Mouse (Mus musculus): Measurements from ENCODE around the gene Aqp12. TPM values are rescaled to one million over a fixed set of nuclear protein-coding genes. Genes with fewer than 3 reads are reported as not detected.
A peak's percentile ranks its signal among the peaks of the same experiment; 100 is the strongest.

The Aqp12 gene
- total RNA-seq, 1 experiment from 2014 or later, result not detected

- no peak for ATAC-seq (replicated peaks; ENCODE audit: low read depth, poor library complexity, severe bottlenecking)
Measured at GRCm38 (mm10) chr1:93013367-93013766, 7.2 kb downstream of the Aqp12 start.

GRCm38 (mm10) chr1:93014460-93014859, 8.3 kb downstream of the Aqp12 start:
- peak; percentile 90 for ATAC-seq (replicated peaks; ENCODE audit: low read depth, poor library complexity, severe bottlenecking)

GRCm38 (mm10) chr1:93015136-93015535, 9.0 kb downstream of the Aqp12 start:
- no peak for ATAC-seq (replicated peaks; ENCODE audit: low read depth, poor library complexity, severe bottlenecking)

GRCm38 (mm10) chr1:93018716-93019115, 12.6 kb downstream of the Aqp12 start:
- ATAC-seq (replicated peaks; ENCODE audit: low read depth, poor library complexity, severe bottlenecking), result no peak

- ATAC-seq (replicated peaks; ENCODE audit: low read depth, poor library complexity, severe bottlenecking), result no peak
Measured at GRCm38 (mm10) chr1:93020602-93021001, 14.5 kb downstream of the Aqp12 start.

GRCm38 (mm10) chr1:93026600-93026999, 20.5 kb downstream of the Aqp12 start:
- ATAC-seq (replicated peaks; ENCODE audit: low read depth, poor library complexity, severe bottlenecking), result no peak

- ATAC-seq (replicated peaks; ENCODE audit: low read depth, poor library complexity, severe bottlenecking), result no peak
Measured at GRCm38 (mm10) chr1:93029387-93029786, 23.3 kb downstream of the Aqp12 start.

GRCm38 (mm10) chr1:93030060-93030459, 23.9 kb downstream of the Aqp12 start:
- no peak for ATAC-seq (replicated peaks; ENCODE audit: low read depth, poor library complexity, severe bottlenecking)

- ATAC-seq (replicated peaks; ENCODE audit: low read depth, poor library complexity, severe bottlenecking), result no peak
Measured at GRCm38 (mm10) chr1:93031199-93031598, 25.1 kb downstream of the Aqp12 start.

- ATAC-seq (replicated peaks; ENCODE audit: low read depth, poor library complexity, severe bottlenecking), result no peak
Measured at GRCm38 (mm10) chr1:93033989-93034388, 27.9 kb downstream of the Aqp12 start.

- ATAC-seq (replicated peaks; ENCODE audit: low read depth, poor library complexity, severe bottlenecking), result no peak
Measured at GRCm38 (mm10) chr1:93035981-93036380, 29.8 kb downstream of the Aqp12 start.

GRCm38 (mm10) chr1:93046153-93046789, 40.1 kb downstream of the Aqp12 start:
- no peak for ATAC-seq (replicated peaks; ENCODE audit: low read depth, poor library complexity, severe bottlenecking)

GRCm38 (mm10) chr1:93050071-93050470, 43.9 kb downstream of the Aqp12 start:
- no peak for ATAC-seq (replicated peaks; ENCODE audit: low read depth, poor library complexity, severe bottlenecking)

GRCm38 (mm10) chr1:93051124-93051833, 45.1 kb downstream of the Aqp12 start:
- ATAC-seq (replicated peaks; ENCODE audit: low read depth, poor library complexity, severe bottlenecking), result no peak

Other genes starting within 250 kb of the Aqp12 start
- 11.5 and 11.8 TPM in 2 replicates for gene Gpc1, start 174.7 kb upstream of the Aqp12 start, total RNA-seq (2017)
- not detected in 2 replicates for gene Ankmy1, start 103.4 kb upstream of the Aqp12 start, total RNA-seq (2017)
- 0.92 and 6.0 TPM in 2 replicates for gene Dusp28, start 99.4 kb upstream of the Aqp12 start, total RNA-seq (2017)
- 10.9 and 12.9 TPM in 2 replicates for gene Rnpepl1, start 95.6 kb upstream of the Aqp12 start, total RNA-seq (2017)
- gene Capn10, start 72.0 kb upstream of the Aqp12 start, total RNA-seq (2017), result 8.1 and 11.4 TPM in 2 replicates
- 0.46 and 0.78 TPM in 2 replicates for gene Gpr35, start 55.5 kb upstream of the Aqp12 start, total RNA-seq (2017)
- not detected in 2 replicates for gene Kif1a, start 95.6 kb downstream of the Aqp12 start, total RNA-seq (2017)
- gene Agxt, start 128.9 kb downstream of the Aqp12 start, total RNA-seq (2017), result not detected in 2 replicates
- gene 2310007B03Rik, start 154.6 kb downstream of the Aqp12 start, total RNA-seq (2017), result not detected in 2 replicates
- gene Crocc2, start 162.4 kb downstream of the Aqp12 start, total RNA-seq (2017), result not detected in 2 replicates
- gene Sned1, start 229.5 kb downstream of the Aqp12 start, total RNA-seq (2017), result 0.18 and 0.24 TPM in 2 replicates

Data from common myeloid progenitor, adult 5-6 weeks (primary cell).